10 mouse cellular contexts compared by ENCODE assay signal in genomic region chr9:60886431-60887371, GRCm38 (mm10).
DNase-seq lines count a peak whose midpoint lies in the region; ATAC-seq and TF ChIP-seq lines count a peak whose summit lies in the region.
"Had no signal": no experiment of that assay in that cellular context is flagged by ENCODE, and none has a peak within 500 bp of the region (broad histone marks: within the 10 kb centered on the region; RNA-seq: fewer than 3 reads in every experiment).

No protein-coding gene starts in this region.

- no peak for ATAC-seq in lung, embryonic 14.5 days (ENCODE audit: insufficient read depth)
- ATAC-seq in forebrain, embryonic 11.5 days (replicated peaks; ENCODE audit: low FRiP score) = peak; percentile 60; the same call in 1 of the 2 replicates
- peak; percentile 5; the same call in 1 of the 2 replicates for ATAC-seq in intestine, embryonic 16.5 days

- no peak overlapping the region for H3K27ac ChIP-seq in lung, embryonic 14.5 days (ENCODE audit: low read depth)
- 0 out of 2 replicates have a peak overlapping the region, but pooled peaks have one; percentile 42 for H3K27ac ChIP-seq in forebrain, embryonic 11.5 days (ENCODE audit: low read depth, low read length)
- H3K27ac ChIP-seq in intestine, embryonic 16.5 days (ENCODE audit: low read length) = peak overlapping the region; percentile 23; the same call in 1 of the 2 replicates
- H3K27ac ChIP-seq: embryonic facial prominence, embryonic 12.5 days; liver, embryonic 13.5 days had no signal

- TF ChIP-seq CTCF in lung, embryonic 14.5 days (IDR thresholded peaks at IDR 0.05; ENCODE audit: low read depth) = no peak

- H3K4me3 ChIP-seq in lung, embryonic 14.5 days (ENCODE audit: low read depth, low read length) = no peak overlapping the region
- no peak overlapping the region for H3K4me3 ChIP-seq in forebrain, embryonic 11.5 days (ENCODE audit: low read depth, low read length)
- no peak overlapping the region for H3K4me3 ChIP-seq in intestine, embryonic 16.5 days (ENCODE audit: low read length)
- H3K4me3 ChIP-seq: embryonic facial prominence, embryonic 12.5 days; liver, embryonic 13.5 days had no signal

- no peaks in the 10 kb centered on the region for H3K27me3 ChIP-seq in lung, embryonic 14.5 days (ENCODE audit: insufficient read depth, low read length)
- peaks cover 15% of the 10 kb centered on the region; the same call in 1 of the 2 replicates for H3K27me3 ChIP-seq in forebrain, embryonic 11.5 days (ENCODE audit: control insufficient read depth, insufficient read depth, low read length)
- no peaks in the 10 kb centered on the region for H3K27me3 ChIP-seq in intestine, embryonic 16.5 days (replicated peaks; ENCODE audit: control insufficient read depth, insufficient read depth, low read length)
- H3K27me3 ChIP-seq: embryonic facial prominence, embryonic 12.5 days; liver, embryonic 13.5 days had no signal

- H3K9me3 ChIP-seq in lung, embryonic 14.5 days (ENCODE audit: low read depth, low read length) = no peaks in the 10 kb centered on the region
- H3K9me3 ChIP-seq in forebrain, embryonic 11.5 days (ENCODE audit: control insufficient read depth, low read length) = no peaks in the 10 kb centered on the region
- H3K9me3 ChIP-seq in intestine, embryonic 16.5 days (ENCODE audit: control insufficient read depth, low read length) = 0 out of 2 replicates have a peak, but pooled peaks cover 2% of the 10 kb centered on the region
- H3K9me3 ChIP-seq: embryonic facial prominence, embryonic 12.5 days; liver, embryonic 13.5 days had no signal

- DNase-seq in lung, embryonic 14.5 days = peak; percentile 48
- DNase-seq in lung, postnatal 14 days = no peak
- peak; percentile 80 for DNase-seq in forebrain, embryonic 11.5 days (ENCODE audit: low spot score)
- DNase-seq in retina, postnatal 1 day = peak; percentile 40
- no peak for DNase-seq in kidney, postnatal 10 days
- no peak for DNase-seq in cerebellum, adult 18-20 months
- DNase-seq: liver, embryonic 13.5 days; spleen, adult 18-20 months had no signal

- H3K9ac ChIP-seq in lung, embryonic 14.5 days = no peak overlapping the region
- no peak overlapping the region for H3K9ac ChIP-seq in forebrain, embryonic 11.5 days (ENCODE audit: low read length)
- no peak overlapping the region for H3K9ac ChIP-seq in intestine, embryonic 16.5 days (ENCODE audit: low read depth, low read length)
- H3K9ac ChIP-seq: embryonic facial prominence, embryonic 12.5 days; liver, embryonic 13.5 days had no signal

- H3K4me1 ChIP-seq in lung, embryonic 14.5 days (ENCODE audit: insufficient read depth) = 0 out of 2 replicates have a peak, but pooled peaks cover 3% of the 10 kb centered on the region
- H3K4me1 ChIP-seq in forebrain, embryonic 11.5 days (replicated peaks; ENCODE audit: control insufficient read depth, insufficient read depth, low read length) = peaks cover 15% of the 10 kb centered on the region; the same call in 1 of the 2 replicates
- peaks cover 3% of the 10 kb centered on the region; the same call in 1 of the 2 replicates for H3K4me1 ChIP-seq in intestine, embryonic 16.5 days (ENCODE audit: control insufficient read depth, insufficient read depth, low read length)
- H3K4me1 ChIP-seq: embryonic facial prominence, embryonic 12.5 days; liver, embryonic 13.5 days had no signal

- WGBS in lung, embryonic 14.5 days = 50% methylated on average over 18 of the region's 18 CpGs
- WGBS in forebrain, embryonic 11.5 days = 22% methylated on average over 18 of the region's 18 CpGs
- WGBS in intestine, embryonic 16.5 days = 60% methylated on average over 18 of the region's 18 CpGs

- H3K36me3 ChIP-seq in lung, embryonic 14.5 days (ENCODE audit: insufficient read depth) = no peaks in the 10 kb centered on the region
- H3K36me3 ChIP-seq in forebrain, embryonic 11.5 days (ENCODE audit: control insufficient read depth, insufficient read depth, low read length) = no peaks in the 10 kb centered on the region
- H3K36me3 ChIP-seq in intestine, embryonic 16.5 days (ENCODE audit: control insufficient read depth, insufficient read depth, low read length) = 0 out of 2 replicates have a peak, but pooled peaks cover 4% of the 10 kb centered on the region
- H3K36me3 ChIP-seq: liver, embryonic 13.5 days had no signal

- no peak overlapping the region for H3K4me2 ChIP-seq in lung, embryonic 14.5 days
- peak overlapping the region; percentile 28; the same call in 1 of the 2 replicates for H3K4me2 ChIP-seq in forebrain, embryonic 11.5 days (ENCODE audit: low read depth, low read length, severe bottlenecking)
- H3K4me2 ChIP-seq in intestine, embryonic 16.5 days (ENCODE audit: low read depth, low read length) = no peak overlapping the region
- H3K4me2 ChIP-seq: embryonic facial prominence, embryonic 12.5 days; liver, embryonic 13.5 days had no signal

Comparison
In these comparisons a context has a peak if more than half of its experiments do, and no peak if none do; other contexts are left out.
1. DNase-seq: peak in lung, embryonic 14.5 days (single experiment), forebrain, embryonic 11.5 days (single experiment) and retina, postnatal 1 day (single experiment); none in lung, postnatal 14 days (single experiment), kidney, postnatal 10 days (single experiment) and cerebellum, adult 18-20 months (0 of 2).